Mouse (Mus musculus) ES-E14 (cell line): ENCODE measurements at regions not wholly inside any gene's neighbourhood (a gene's known extent, or its start where the extent isn't known, plus 50 kb on each side); places are given as distances from the start of the nearest gene placed in this dataset.

Experiments
- CHD2 ChIP-seq: IDR thresholded peaks from 2 replicates; pipeline ENCODE4 v1.6.1; 2014; ENCODE audit warnings: mild to moderate bottlenecking, low read depth, low read length, inconsistent platforms
- MAFK ChIP-seq: IDR thresholded peaks from 2 replicates; pipeline ENCODE4 v1.6.1; 2014; ENCODE audit warnings: mild to moderate bottlenecking, low read depth, low read length, inconsistent platforms; ENCODE audit not compliant: insufficient read depth

GRCm38 (mm10) chr13:53911846-53912245, 143.7 kb downstream of the Drd1 start:
- TF ChIP-seq MAFK: no peak
- no peak for TF ChIP-seq CHD2
